Mouse (Mus musculus): ENCODE measurements at regions not wholly inside any gene's neighbourhood (a gene's known extent, or its start where the extent isn't known, plus 50 kb on each side); places are given as distances from the start of the nearest gene placed in this dataset. TPM values are rescaled to one million over a fixed set of nuclear protein-coding genes. Genes with fewer than 3 reads are reported as not detected.

Small RNA genes lying in the stretch of these regions (microRNA-seq; reads per million reads assigned to microRNA genes)
- not detected for gene Gm23364
